Mouse (Mus musculus): Measurements from ENCODE around the gene Gm12830. TPM values are rescaled to one million over a fixed set of nuclear protein-coding genes. Genes with fewer than 3 reads are reported as not detected.

Gene Gm12830
- polyA plus RNA-seq, 1 experiment, result not detected

DNA sequence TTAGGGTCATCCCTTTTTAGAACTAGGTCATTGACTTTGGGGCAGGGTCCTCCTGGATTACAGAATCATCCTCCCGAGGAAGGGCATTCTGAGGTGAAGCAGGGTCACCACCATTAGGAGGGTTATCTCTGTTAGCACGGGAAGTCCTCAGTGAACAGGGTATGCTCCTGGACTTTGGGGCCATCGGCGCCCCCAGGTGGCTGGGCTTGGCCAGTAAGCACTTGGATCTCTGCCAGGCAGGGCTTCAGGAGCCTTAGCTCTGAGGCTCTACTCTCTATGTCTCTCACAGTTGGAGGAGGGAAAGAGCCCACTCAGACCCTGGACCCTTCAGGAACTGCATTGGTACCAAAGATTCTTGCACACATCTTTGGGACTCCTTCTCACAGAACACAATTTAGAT, 76.3 kb downstream of the Gm12830 start:
- Histone ChIP-seq H3K27ac (ENCODE audit: insufficient read depth, low read depth, low read length) (no peak overlapping the region), H3K4me3 (ENCODE audit: insufficient read depth, low read length) (no peak overlapping the region), H3K4me1 (ENCODE audit: control insufficient read depth, insufficient read depth, low read length) (no peaks in the 10 kb centered on the region)
- TF ChIP-seq POLR2A (IDR thresholded peaks at IDR 0.05; ENCODE audit: borderline replicate concordance, low read depth, low read length), result no peak
- no peak for TF ChIP-seq CTCF (IDR thresholded peaks at IDR 0.05; ENCODE audit: low read depth, low read length)

DNA sequence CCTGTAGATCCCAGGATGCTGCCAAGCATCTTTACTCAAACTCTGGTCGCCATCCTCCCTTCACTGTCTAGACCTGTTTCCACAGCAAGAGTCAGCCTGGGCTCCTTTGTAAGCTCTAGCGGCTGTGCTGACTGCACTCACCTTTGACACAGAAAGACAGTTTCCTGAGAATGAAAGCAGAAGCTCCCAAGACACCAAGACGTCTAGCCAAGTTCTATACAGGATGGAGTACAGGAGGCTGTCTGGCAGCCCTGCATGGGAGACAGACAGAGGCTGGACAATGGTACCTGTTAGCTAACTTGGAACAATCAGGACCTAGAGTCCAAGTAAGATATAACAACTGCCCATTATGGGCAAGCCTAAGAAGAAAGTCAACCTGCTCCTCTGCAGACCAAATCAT, 78.4 kb downstream of the Gm12830 start:
- Histone ChIP-seq H3K27ac (ENCODE audit: insufficient read depth, low read depth, low read length) (no peak overlapping the region), H3K4me3 (ENCODE audit: insufficient read depth, low read length) (no peak overlapping the region), H3K4me1 (ENCODE audit: control insufficient read depth, insufficient read depth, low read length) (no peaks in the 10 kb centered on the region)
- TF ChIP-seq CTCF (IDR thresholded peaks at IDR 0.05; ENCODE audit: low read depth, low read length) (no peak), POLR2A (IDR thresholded peaks at IDR 0.05; ENCODE audit: borderline replicate concordance, low read depth, low read length) (no peak)

DNA sequence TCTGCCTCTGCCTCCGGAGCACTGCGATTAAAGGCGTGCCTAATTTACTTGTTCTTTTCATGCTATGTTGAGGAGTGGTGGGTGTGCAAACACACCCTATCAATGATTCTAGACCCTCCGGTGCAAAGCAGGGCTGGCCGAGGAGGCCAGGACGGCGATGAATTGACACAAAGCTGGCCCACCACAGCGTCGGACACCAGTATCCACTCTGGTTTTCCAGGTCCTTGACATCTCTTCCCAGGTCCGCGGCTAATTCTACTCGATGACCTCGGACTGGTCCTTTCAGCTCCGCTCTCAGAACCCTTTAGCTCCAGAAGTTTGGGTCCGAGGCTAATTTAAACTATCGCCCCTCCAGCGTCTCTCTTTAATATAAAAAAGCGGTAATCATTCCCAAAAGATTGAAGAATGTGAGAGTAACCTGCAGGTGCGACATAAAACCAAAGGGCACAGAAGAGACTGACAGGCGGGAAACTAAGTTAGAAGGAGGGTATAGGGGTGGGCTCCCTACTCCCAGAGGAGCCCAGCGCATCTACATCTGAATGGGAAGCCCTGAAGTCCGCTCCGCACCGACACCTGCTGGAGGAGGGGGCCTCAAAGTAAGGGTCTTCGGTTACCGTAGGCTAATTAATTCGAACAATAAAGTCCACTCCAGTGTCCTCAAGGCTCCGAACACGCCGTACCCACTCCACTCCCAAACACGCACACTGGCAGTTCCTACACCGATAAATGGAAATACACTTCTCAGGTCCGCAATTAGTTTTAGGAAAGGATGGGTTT, 79.5 kb downstream of the Gm12830 start:
- no peaks in the 10 kb centered on the region for H3K4me1 ChIP-seq (ENCODE audit: control insufficient read depth, insufficient read depth, low read length)
- H3K4me3 ChIP-seq (ENCODE audit: insufficient read depth, low read length), result no peak overlapping the region
- no peak for TF ChIP-seq CTCF (IDR thresholded peaks at IDR 0.05; ENCODE audit: low read depth, low read length)
- no peak for TF ChIP-seq POLR2A (IDR thresholded peaks at IDR 0.05; ENCODE audit: borderline replicate concordance, low read depth, low read length)
- H3K27ac ChIP-seq (ENCODE audit: insufficient read depth, low read depth, low read length), result no peak overlapping the region

DNA sequence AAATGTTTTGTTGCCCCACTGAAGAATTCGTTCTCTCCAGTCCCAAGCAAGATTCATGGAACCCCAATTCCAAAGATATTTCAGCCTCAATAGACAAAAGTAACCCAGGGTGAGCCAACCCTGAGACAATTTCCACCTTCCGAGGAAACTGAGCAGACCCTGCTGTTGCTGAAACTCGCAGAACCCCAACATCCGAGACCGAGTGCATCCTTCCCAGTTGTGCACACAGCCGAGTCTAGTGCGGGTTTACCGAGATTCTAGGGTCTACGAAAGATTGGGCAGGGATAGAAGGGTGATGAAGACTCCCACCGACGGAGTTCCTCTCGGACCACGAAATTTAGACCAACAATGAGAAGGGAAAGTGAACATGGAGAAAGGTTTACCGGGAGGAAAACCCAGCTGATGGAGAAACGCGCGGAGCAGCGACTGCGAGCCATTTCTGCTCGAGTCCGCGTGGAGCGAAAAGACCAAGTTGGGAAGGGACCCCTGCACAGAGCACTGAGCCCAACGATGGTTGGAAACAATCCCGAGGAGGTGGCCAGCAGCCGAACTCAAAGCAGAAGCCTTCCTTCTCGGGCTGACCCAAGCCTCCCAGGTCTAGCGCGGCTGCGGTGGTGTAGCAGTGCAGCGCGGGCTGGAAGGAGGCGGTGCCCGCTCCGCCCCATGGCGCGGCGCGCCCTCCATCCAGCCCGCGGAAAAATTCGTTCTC, 80.3 kb downstream of the Gm12830 start:
- no peak for TF ChIP-seq POLR2A (IDR thresholded peaks at IDR 0.05; ENCODE audit: borderline replicate concordance, low read depth, low read length)
- no peak for TF ChIP-seq CTCF (IDR thresholded peaks at IDR 0.05; ENCODE audit: low read depth, low read length)
- no peak overlapping the region for H3K4me3 ChIP-seq (ENCODE audit: insufficient read depth, low read length)
- H3K27ac ChIP-seq (ENCODE audit: insufficient read depth, low read depth, low read length), result no peak overlapping the region
- no peaks in the 10 kb centered on the region for H3K4me1 ChIP-seq (ENCODE audit: control insufficient read depth, insufficient read depth, low read length)

DNA sequence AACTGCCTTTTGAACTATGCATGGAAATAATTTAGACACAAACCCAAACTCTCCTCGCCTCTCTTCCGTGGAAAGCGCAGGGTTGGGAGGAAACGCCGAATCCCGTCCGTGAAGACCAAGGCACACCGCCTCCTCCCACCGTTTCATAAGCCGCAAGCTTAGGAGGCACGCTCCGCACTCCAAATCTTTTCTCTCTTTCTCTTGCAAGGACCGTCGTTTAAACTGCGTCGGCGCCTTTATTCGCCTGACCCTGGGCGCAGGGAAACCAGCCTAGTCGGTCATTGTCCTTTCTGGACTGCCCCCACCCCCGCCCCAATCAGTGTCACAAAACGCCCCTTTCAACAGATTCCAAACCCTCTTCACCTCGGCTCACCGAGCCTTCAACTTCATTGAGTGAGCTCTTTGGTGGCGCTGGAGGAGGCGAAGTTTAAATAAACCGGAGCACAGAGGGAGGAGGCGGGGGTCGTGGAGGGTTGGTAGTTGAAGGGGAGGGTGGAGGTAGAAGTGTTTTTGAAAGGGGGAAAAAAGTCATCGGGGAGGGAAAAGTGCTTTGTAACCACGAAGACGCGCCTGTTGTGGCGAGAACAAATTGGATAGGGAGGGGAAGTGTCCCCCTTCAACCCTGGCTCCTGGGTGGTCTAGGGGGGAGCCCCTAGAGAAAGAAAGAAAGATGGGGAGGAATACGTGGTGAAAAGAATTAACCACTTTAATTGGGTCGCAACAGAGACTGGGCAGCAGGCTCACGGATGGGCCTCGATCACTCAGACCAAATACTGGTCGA, 81.3 kb downstream of the Gm12830 start:
- TF ChIP-seq CTCF (IDR thresholded peaks at IDR 0.05; ENCODE audit: low read depth, low read length) (no peak), POLR2A (IDR thresholded peaks at IDR 0.05; ENCODE audit: borderline replicate concordance, low read depth, low read length) (no peak)
- H3K27ac ChIP-seq (ENCODE audit: insufficient read depth, low read depth, low read length), result no peak overlapping the region
- no peaks in the 10 kb centered on the region for H3K4me1 ChIP-seq (ENCODE audit: control insufficient read depth, insufficient read depth, low read length)
- H3K4me3 ChIP-seq (ENCODE audit: insufficient read depth, low read length), result no peak overlapping the region

DNA sequence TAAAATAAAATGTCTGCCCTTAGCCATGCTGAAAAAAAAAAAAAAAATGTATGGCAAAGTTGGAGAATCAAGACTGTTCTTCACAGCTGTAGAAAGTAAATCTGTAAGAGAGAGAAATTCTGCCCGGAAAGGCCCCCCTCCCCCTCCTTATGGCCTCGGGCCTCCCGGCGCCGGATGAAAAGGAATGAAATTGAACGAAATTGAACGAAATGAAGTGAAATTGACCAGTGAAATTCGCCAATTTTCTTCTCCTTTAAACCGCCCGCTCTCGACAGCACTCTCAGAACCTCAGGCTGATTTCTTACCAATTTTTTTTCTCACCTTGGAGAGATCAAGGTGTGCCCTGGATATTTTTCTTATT, 81.9 kb downstream of the Gm12830 start:
- Histone ChIP-seq H3K4me1 (ENCODE audit: control insufficient read depth, insufficient read depth, low read length) (no peaks in the 10 kb centered on the region), H3K27ac (ENCODE audit: insufficient read depth, low read depth, low read length) (no peak overlapping the region), H3K4me3 (ENCODE audit: insufficient read depth, low read length) (no peak overlapping the region)
- TF ChIP-seq POLR2A (IDR thresholded peaks at IDR 0.05; ENCODE audit: borderline replicate concordance, low read depth, low read length), result no peak
- TF ChIP-seq CTCF (IDR thresholded peaks at IDR 0.05; ENCODE audit: low read depth, low read length), result no peak

DNA sequence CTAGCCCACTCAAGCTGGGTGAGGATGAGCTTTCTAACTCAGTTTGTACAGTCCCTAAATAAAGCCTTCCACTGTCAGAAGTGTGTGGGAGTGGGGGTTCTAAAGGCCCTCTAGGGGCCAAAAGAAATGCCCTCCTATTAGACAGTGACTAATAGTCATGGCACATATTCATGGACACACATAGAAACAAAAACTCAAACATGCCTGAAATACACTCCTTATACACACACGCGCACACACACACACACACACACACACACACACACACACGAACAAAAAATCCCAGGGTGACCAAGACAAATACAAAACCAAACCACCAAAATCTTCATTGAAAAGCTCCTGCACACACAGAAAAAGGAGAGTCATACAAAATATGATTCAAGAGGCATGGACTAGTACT, 84.0 kb downstream of the Gm12830 start:
- TF ChIP-seq POLR2A (IDR thresholded peaks at IDR 0.05; ENCODE audit: borderline replicate concordance, low read depth, low read length) (no peak), CTCF (IDR thresholded peaks at IDR 0.05; ENCODE audit: low read depth, low read length) (no peak)
- no peak overlapping the region for H3K4me3 ChIP-seq (ENCODE audit: insufficient read depth, low read length)
- peaks cover 6% of the 10 kb centered on the region for H3K4me1 ChIP-seq (ENCODE audit: control insufficient read depth, insufficient read depth, low read length)
- H3K27ac ChIP-seq (ENCODE audit: insufficient read depth, low read depth, low read length), result no peak overlapping the region

Other genes starting within 250 kb of the Gm12830 start
- gene Foxd2, start 87.2 kb downstream of the Gm12830 start, polyA plus RNA-seq (2012; ENCODE audit: insufficient read depth, insufficient read length, missing spikeins), result 0.72 and 0.98 TPM in 2 replicates
- gene Foxe3, start 104.3 kb downstream of the Gm12830 start, polyA plus RNA-seq (2012; ENCODE audit: insufficient read depth, insufficient read length, missing spikeins), result not detected in 2 replicates
- 143 and 149 TPM in 2 replicates for gene Cmpk1, start 165.5 kb downstream of the Gm12830 start, polyA plus RNA-seq (2012; ENCODE audit: insufficient read depth, insufficient read length, missing spikeins)
- 8.1 and 9.5 TPM in 2 replicates for gene Stil, start 178.4 kb downstream of the Gm12830 start, polyA plus RNA-seq (2012; ENCODE audit: insufficient read depth, insufficient read length, missing spikeins)
- 4.1 and 4.4 TPM in 2 replicates for gene Tal1, start 234.7 kb downstream of the Gm12830 start, polyA plus RNA-seq (2012; ENCODE audit: insufficient read depth, insufficient read length, missing spikeins)

All from bone marrow macrophage, adult 2 months (primary cell).